Mouse (Mus musculus): ENCODE measurements around the gene Gm9944.

GRCm38 (mm10) chr4:144424590-144424989 is 28.5 kb downstream of the Gm9944 start:
- no peak for TF ChIP-seq POLR2A (IDR thresholded peaks at IDR 0.05; ENCODE audit: insufficient read length, low read depth)
- no peak for TF ChIP-seq E2F4 (IDR thresholded peaks at IDR 0.05; ENCODE audit: insufficient read depth)
- TF ChIP-seq MAX (IDR thresholded peaks at IDR 0.05; ENCODE audit: low read depth), result no peak
- no peak for TF ChIP-seq MYOD1 (IDR thresholded peaks at IDR 0.05; ENCODE audit: control insufficient read depth in 1 of 3, insufficient read length in 2 of 3, low read depth in 2 of 3)
